Mouse (Mus musculus) olfactory bulb, adult 2 months (tissue): ENCODE measurements around the gene Tlk1. TPM values are rescaled to one million over a fixed set of nuclear protein-coding genes. Genes with fewer than 3 reads are reported as not detected.

Experiments used
- H3K27ac ChIP-seq: fragments of 200-500 bp; 2 replicates; pipeline ENCODE4 v1.5.1; 2012; ENCODE audit warnings: low read depth, low read length; ENCODE audit not compliant: insufficient read depth
- H3K4me1 ChIP-seq: fragments of 200-500 bp; 2 replicates; pipeline ENCODE4 v1.6.1; 2012; ENCODE audit warnings: low read length; ENCODE audit not compliant: control insufficient read depth, insufficient read depth
- H3K4me3 ChIP-seq: fragments of 200-500 bp; 2 replicates; pipeline ENCODE4 v1.5.1; 2012; ENCODE audit warnings: mild to moderate bottlenecking, low read depth, low read length, moderate library complexity; ENCODE audit not compliant: insufficient read depth
- CTCF ChIP-seq: fragments of 200-500 bp; IDR thresholded peaks from 2 replicates; pipeline ENCODE4 v1.5.1; 2012; ENCODE audit warnings: low read depth, mild to moderate bottlenecking, low read length, moderate library complexity; ENCODE audit not compliant: insufficient read depth
- POLR2A ChIP-seq: fragments of 200-500 bp; IDR thresholded peaks from 2 replicates; pipeline ENCODE4 v1.6.1; 2012; ENCODE audit warnings: mild to moderate bottlenecking, low read depth, low read length, moderate library complexity; ENCODE audit not compliant: insufficient read depth
- WGBS: fragments of 180-500 bp; shearing (Covaris S2); methylation state at CpG from one replicate; pipeline ENCODE4 v1.1.7; 2018; 5-methylcytosine and 5-hydroxymethylcytosine counted together
- polyA plus RNA-seq: library from polyadenylated mRNA; stranded (reverse); fragments of >200 nt; gene quantifications from 2 replicates; pipeline ENCODE4 v1.2.4, GENCODE M21; 2012; ENCODE audit warnings: low replicate concordance; ENCODE audit not compliant: missing spikeins, insufficient read depth, insufficient read length

The Tlk1 gene
- polyA plus RNA-seq, 1 experiment, result not detected

GRCm38 (mm10) chr2:70854231-70854888 lies 28.8 kb upstream of the Tlk1 start:
- no peak overlapping the region for H3K4me3 ChIP-seq
- TF ChIP-seq POLR2A (no peak), CTCF (no peak)
- peaks cover 2% of the 10 kb centered on the region for H3K4me1 ChIP-seq
- WGBS, result 97% methylated on average over 8 of the region's 8 CpGs
- H3K27ac ChIP-seq, result no peak overlapping the region

DNA sequence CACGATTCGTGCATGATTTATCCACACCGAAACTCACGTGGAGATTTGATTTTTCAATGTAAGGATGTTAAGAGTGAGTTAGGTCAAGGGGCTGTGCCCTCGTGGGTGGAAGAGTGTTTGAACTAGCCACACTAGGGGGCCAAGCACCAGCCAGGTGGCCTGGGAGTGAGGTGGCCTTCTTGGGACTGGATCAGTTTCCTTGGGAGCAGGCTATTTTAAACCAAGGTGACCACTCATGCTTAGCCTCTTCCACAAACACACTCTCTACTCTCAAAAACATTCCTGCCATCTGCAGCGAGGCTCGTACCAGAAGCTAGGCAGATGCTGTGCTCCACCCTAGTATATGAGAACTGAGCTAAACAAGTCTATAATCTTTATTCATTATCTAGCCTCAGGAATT lies 27.8 kb upstream of the Tlk1 start:
- WGBS, result 74% methylated on average over 7 of the region's 7 CpGs
- H3K4me3 ChIP-seq, result no peak overlapping the region
- peaks cover 2% of the 10 kb centered on the region for H3K4me1 ChIP-seq
- no peak for TF ChIP-seq CTCF
- no peak for TF ChIP-seq POLR2A
- H3K27ac ChIP-seq, result no peak overlapping the region

GRCm38 (mm10) chr2:70852796-70853221 lies 27.3 kb upstream of the Tlk1 start:
- no peak overlapping the region for H3K4me3 ChIP-seq
- H3K4me1 ChIP-seq, result peaks cover 2% of the 10 kb centered on the region
- TF ChIP-seq CTCF (no peak), POLR2A (no peak)
- no peak overlapping the region for H3K27ac ChIP-seq
- WGBS, result 18% methylated on average over 11 of the region's 11 CpGs

- no peak for TF ChIP-seq POLR2A
- no peak for TF ChIP-seq CTCF
- Histone ChIP-seq H3K4me3 (no peak overlapping the region), H3K27ac (no peak overlapping the region), H3K4me1 (peaks cover 2% of the 10 kb centered on the region)
- 49% methylated on average over 8 of the region's 8 CpGs for WGBS
These were observed 26.8 kb upstream of the Tlk1 start for GRCm38 (mm10) chr2:70852186-70852795.

DNA sequence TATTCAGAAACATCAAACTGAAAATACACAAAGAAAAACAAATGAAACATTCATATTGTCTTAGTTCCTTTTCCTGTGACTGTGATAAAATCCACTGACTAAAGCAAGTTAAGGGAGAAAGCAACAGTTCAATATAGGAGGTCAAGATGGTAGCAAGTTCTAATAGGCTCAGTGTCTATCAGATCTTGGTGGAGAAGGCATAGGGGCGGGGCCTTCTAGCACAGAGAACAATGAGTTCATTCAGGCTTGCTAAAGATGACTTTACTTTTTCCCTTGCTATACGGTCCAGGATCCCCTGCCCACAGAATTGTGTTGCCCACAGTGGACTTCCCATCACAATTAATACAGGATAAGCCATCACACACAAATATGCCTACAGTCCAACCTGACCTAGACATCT lies 20.3 kb upstream of the Tlk1 start:
- Histone ChIP-seq H3K27ac (no peak overlapping the region), H3K4me1 (no peaks in the 10 kb centered on the region), H3K4me3 (no peak overlapping the region)
- no peak for TF ChIP-seq POLR2A
- TF ChIP-seq CTCF, result no peak
- WGBS, result 72% methylated on average over 2 of the region's 2 CpGs

DNA sequence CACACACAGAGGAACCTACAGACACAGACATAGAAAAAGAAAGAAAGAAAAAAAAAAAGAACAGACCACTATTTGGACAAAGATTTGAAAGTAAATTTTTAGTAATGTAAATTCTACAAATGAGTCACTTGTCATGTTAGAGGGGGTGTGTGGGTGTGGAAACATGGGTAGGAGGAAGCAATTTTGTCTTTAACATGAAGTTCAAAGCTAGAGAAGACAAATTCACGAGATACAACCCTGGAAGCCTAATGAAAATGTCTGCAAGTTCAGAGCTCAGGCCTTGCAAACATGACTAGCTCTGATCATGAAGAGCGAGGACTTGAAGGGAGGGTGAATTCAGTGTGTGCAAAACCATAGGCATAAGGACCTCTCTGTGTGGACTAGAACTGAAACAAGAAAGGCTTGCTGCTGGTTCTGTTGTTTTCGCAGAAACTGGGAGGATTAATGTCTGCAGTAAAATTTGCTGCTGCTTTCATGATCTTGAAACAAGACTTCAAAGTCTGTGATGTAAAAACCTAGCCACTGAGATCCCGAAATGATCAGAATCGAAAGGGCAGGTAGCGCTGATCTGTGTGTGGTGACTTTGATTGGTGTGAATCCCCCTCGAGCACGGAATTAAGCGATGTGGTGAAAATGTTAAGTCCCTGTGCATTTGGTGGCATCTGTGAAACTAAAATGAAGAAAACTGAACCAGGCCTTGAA lies 19.3 kb upstream of the Tlk1 start:
- Histone ChIP-seq H3K27ac (no peak overlapping the region), H3K4me1 (no peaks in the 10 kb centered on the region), H3K4me3 (no peak overlapping the region)
- WGBS, result 84% methylated on average over 9 of the region's 9 CpGs
- TF ChIP-seq CTCF (no peak), POLR2A (no peak)

DNA sequence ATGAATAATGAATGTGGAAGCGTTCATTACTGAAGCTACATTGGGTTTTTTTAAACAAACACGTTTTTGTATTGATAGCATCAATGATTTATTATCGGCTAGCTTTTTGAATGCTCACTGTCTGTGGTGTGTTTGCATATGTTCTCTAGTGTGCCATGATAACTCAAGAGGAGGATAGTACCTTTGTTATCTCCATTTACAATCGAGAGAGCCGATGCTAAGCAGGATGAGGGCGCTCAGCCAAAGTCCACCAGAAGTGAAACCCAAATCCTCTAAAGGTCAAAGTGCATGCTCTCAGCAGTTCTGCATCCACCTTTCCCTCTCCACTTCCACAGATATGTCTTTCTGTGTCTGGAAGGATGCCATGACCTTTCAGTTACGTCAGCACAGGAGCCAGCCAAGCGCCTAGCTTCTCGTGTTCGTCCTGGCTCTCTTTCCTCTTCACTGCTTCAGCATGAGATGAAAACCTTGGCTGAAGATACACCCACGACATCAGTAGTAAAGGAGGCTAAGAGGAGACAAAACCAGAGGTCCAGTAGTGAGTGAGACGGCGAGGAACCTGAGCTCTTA lies 16.6 kb upstream of the Tlk1 start:
- 71% methylated on average over 13 of the region's 13 CpGs for WGBS
- Histone ChIP-seq H3K4me1 (no peaks in the 10 kb centered on the region), H3K4me3 (no peak overlapping the region), H3K27ac (no peak overlapping the region)
- TF ChIP-seq POLR2A (no peak), CTCF (no peak)

GRCm38 (mm10) chr2:70838536-70839216 lies 13.1 kb upstream of the Tlk1 start:
- Histone ChIP-seq H3K4me1 (no peaks in the 10 kb centered on the region), H3K4me3 (no peak overlapping the region), H3K27ac (no peak overlapping the region)
- no peak for TF ChIP-seq CTCF
- no peak for TF ChIP-seq POLR2A
- 46% methylated on average over 12 of the region's 12 CpGs for WGBS

DNA sequence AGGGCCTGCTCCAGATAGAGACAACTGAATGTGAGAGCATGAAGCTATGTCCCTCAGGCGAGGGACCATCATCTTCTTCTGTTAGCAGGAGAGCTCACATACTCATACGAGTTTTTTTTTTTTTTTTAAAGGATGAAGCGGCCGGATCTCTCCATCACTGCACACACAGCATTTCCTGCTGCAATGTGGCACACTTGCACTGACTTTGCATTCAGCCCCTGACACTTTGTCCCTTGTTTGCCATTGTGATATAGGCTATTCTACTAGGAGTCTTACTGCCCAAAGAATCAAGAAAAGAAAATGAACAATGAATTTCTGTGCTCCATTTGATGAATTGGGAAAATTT lies 10.8 kb upstream of the Tlk1 start:
- 0 out of 2 replicates have a peak overlapping the region, but pooled peaks have one; percentile 37 for H3K27ac ChIP-seq
- no peak for TF ChIP-seq POLR2A
- no peak for TF ChIP-seq CTCF
- WGBS, result 75% methylated on average over 4 of the region's 4 CpGs

More for the DNA sequence above, 10.8 kb upstream of the Tlk1 start:
- no peaks in the 10 kb centered on the region for H3K4me1 ChIP-seq
- no peak overlapping the region for H3K4me3 ChIP-seq
